Mouse (Mus musculus): ENCODE data around the gene Arr3. TPM values are rescaled to one million over a fixed set of nuclear protein-coding genes. Genes with fewer than 3 reads are reported as not detected.
A peak's percentile ranks its signal among the peaks of the same experiment; 100 is the strongest.

Gene Arr3
- 0.22 TPM in 1 of 2 replicates, not detected in the other for polyA plus RNA-seq (2012; rRNA removed)

GRCm38 (mm10) chrX:100605314-100605713, at the start of gene Arr3:
Arr3 (plus strand) TSS chrX:100605497.
- no peak for TF ChIP-seq POLR2A (IDR thresholded peaks at IDR 0.05; ENCODE audit: borderline replicate concordance, extremely low read depth, insufficient read depth, insufficient read length, poor library complexity, severe bottlenecking)
- TF ChIP-seq CTCF (IDR thresholded peaks at IDR 0.05; ENCODE audit: borderline replicate concordance, extremely low read depth, insufficient read depth, insufficient read length), result no peak
- no peak for DNase-seq (ENCODE audit: low read depth)

GRCm38 (mm10) chrX:100556026-100556425, 49.3 kb upstream of the Arr3 start:
- TF ChIP-seq CTCF (IDR thresholded peaks at IDR 0.05; ENCODE audit: borderline replicate concordance, extremely low read depth, insufficient read depth, insufficient read length), result no peak
- no peak for TF ChIP-seq POLR2A (IDR thresholded peaks at IDR 0.05; ENCODE audit: borderline replicate concordance, extremely low read depth, insufficient read depth, insufficient read length, poor library complexity, severe bottlenecking)
- no peak for DNase-seq (ENCODE audit: low read depth)

- no peak for TF ChIP-seq POLR2A (IDR thresholded peaks at IDR 0.05; ENCODE audit: borderline replicate concordance, extremely low read depth, insufficient read depth, insufficient read length, poor library complexity, severe bottlenecking)
- TF ChIP-seq CTCF (IDR thresholded peaks at IDR 0.05; ENCODE audit: borderline replicate concordance, extremely low read depth, insufficient read depth, insufficient read length), result no peak
- no peak for DNase-seq (ENCODE audit: low read depth)
These were observed 39.6 kb upstream of the Arr3 start for GRCm38 (mm10) chrX:100565696-100566095.

- no peak for TF ChIP-seq CTCF (IDR thresholded peaks at IDR 0.05; ENCODE audit: borderline replicate concordance, extremely low read depth, insufficient read depth, insufficient read length)
- DNase-seq (ENCODE audit: low read depth), result no peak
These were observed 33.3 kb upstream of the Arr3 start, which contains the start of gene Awat1 for GRCm38 (mm10) chrX:100571951-100572350. Awat1 (plus strand) TSS chrX:100572251.

- TF ChIP-seq CTCF (IDR thresholded peaks at IDR 0.05; ENCODE audit: borderline replicate concordance, extremely low read depth, insufficient read depth, insufficient read length), result no peak
- no peak for TF ChIP-seq POLR2A (IDR thresholded peaks at IDR 0.05; ENCODE audit: borderline replicate concordance, extremely low read depth, insufficient read depth, insufficient read length, poor library complexity, severe bottlenecking)
- no peak for DNase-seq (ENCODE audit: low read depth)
These were observed 10.5 kb upstream of the Arr3 start, which contains the start of gene P2ry4 for GRCm38 (mm10) chrX:100594791-100595190. P2ry4 (minus strand) TSS chrX:100594869.

GRCm38 (mm10) chrX:100597439-100597838, 7.9 kb upstream of the Arr3 start:
- DNase-seq (ENCODE audit: low read depth), result peak; percentile 59
- TF ChIP-seq POLR2A (IDR thresholded peaks at IDR 0.05; ENCODE audit: borderline replicate concordance, extremely low read depth, insufficient read depth, insufficient read length, poor library complexity, severe bottlenecking) (no peak), CTCF (IDR thresholded peaks at IDR 0.05; ENCODE audit: borderline replicate concordance, extremely low read depth, insufficient read depth, insufficient read length) (peak; percentile 51; the same call in 1 of the 2 replicates)

- DNase-seq (ENCODE audit: low read depth), result no peak
- TF ChIP-seq POLR2A (IDR thresholded peaks at IDR 0.05; ENCODE audit: borderline replicate concordance, extremely low read depth, insufficient read depth, insufficient read length, poor library complexity, severe bottlenecking) (no peak), CTCF (IDR thresholded peaks at IDR 0.05; ENCODE audit: borderline replicate concordance, extremely low read depth, insufficient read depth, insufficient read length) (no peak)
These were observed 5.5 kb upstream of the Arr3 start for GRCm38 (mm10) chrX:100599755-100600154.

- TF ChIP-seq CTCF (IDR thresholded peaks at IDR 0.05; ENCODE audit: borderline replicate concordance, extremely low read depth, insufficient read depth, insufficient read length) (no peak), POLR2A (IDR thresholded peaks at IDR 0.05; ENCODE audit: borderline replicate concordance, extremely low read depth, insufficient read depth, insufficient read length, poor library complexity, severe bottlenecking) (no peak)
- no peak for DNase-seq (ENCODE audit: low read depth)
These were observed 13.2 kb downstream of the Arr3 start for GRCm38 (mm10) chrX:100618488-100618887.

GRCm38 (mm10) chrX:100621366-100621765, 16.1 kb downstream of the Arr3 start:
- peak; percentile 30 for DNase-seq (ENCODE audit: low read depth)
- TF ChIP-seq POLR2A (IDR thresholded peaks at IDR 0.05; ENCODE audit: borderline replicate concordance, extremely low read depth, insufficient read depth, insufficient read length, poor library complexity, severe bottlenecking) (no peak), CTCF (IDR thresholded peaks at IDR 0.05; ENCODE audit: borderline replicate concordance, extremely low read depth, insufficient read depth, insufficient read length) (no peak)

GRCm38 (mm10) chrX:100624242-100624641, 18.9 kb downstream of the Arr3 start:
- no peak for TF ChIP-seq POLR2A (IDR thresholded peaks at IDR 0.05; ENCODE audit: borderline replicate concordance, extremely low read depth, insufficient read depth, insufficient read length, poor library complexity, severe bottlenecking)
- no peak for TF ChIP-seq CTCF (IDR thresholded peaks at IDR 0.05; ENCODE audit: borderline replicate concordance, extremely low read depth, insufficient read depth, insufficient read length)
- no peak for DNase-seq (ENCODE audit: low read depth)

- no peak for TF ChIP-seq CTCF (IDR thresholded peaks at IDR 0.05; ENCODE audit: borderline replicate concordance, extremely low read depth, insufficient read depth, insufficient read length)
- TF ChIP-seq POLR2A (IDR thresholded peaks at IDR 0.05; ENCODE audit: borderline replicate concordance, extremely low read depth, insufficient read depth, insufficient read length, poor library complexity, severe bottlenecking), result no peak
- DNase-seq (ENCODE audit: low read depth), result peak; percentile 1
These were observed 19.8 kb downstream of the Arr3 start for GRCm38 (mm10) chrX:100625146-100625545.

- no peak for DNase-seq (ENCODE audit: low read depth)
- TF ChIP-seq CTCF (IDR thresholded peaks at IDR 0.05; ENCODE audit: borderline replicate concordance, extremely low read depth, insufficient read depth, insufficient read length), result no peak
- TF ChIP-seq POLR2A (IDR thresholded peaks at IDR 0.05; ENCODE audit: borderline replicate concordance, extremely low read depth, insufficient read depth, insufficient read length, poor library complexity, severe bottlenecking), result no peak
These were observed 20.2 kb downstream of the Arr3 start, which contains the start of gene Kif4 for GRCm38 (mm10) chrX:100625546-100625801. Kif4 (plus strand) TSS chrX:100625737.

Measured in brain, embryonic 14.5 days (tissue).